Mouse (Mus musculus) spleen, adult 18-20 months (tissue): Measurements from ENCODE around the gene Metap1.
A peak's percentile ranks its signal among the peaks of the same experiment; 100 is the strongest.
"Not testable (repeated sequence)": the region's sequence is repeated elsewhere in the genome, so short reads cannot be mapped to it uniquely, and the experiment has no call there.

ENCODE experiments used
- DNase-seq, 2 experiments: peaks; one replicate each; pipeline ENCODE4 v3.0.0; 2022; ENCODE audit warnings: mixed read lengths in 2 of 2

Gene Metap1

GRCm38 (mm10) chr3:138499854-138500740, 10.8 kb upstream of the Metap1 start:
- DNase-seq = no peak

DNA sequence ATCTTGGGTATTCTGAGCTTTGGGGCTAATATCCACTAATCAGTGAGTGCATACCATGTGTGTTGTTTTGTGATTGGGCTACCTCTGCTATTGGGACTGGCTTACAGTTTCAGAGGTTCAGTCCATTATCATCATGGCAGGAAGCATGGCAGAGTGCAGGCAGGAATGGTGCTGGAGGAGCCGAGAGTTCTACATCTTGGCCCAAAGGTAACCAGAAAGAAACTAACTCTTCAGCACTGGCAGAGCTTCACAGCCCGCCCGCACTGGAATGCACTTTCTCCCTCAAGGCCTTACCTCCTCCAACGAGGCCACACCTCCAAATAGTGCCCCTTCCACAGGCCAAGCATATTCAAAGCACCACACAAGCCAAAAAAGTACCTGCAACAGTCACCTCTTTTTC, 9.4 kb upstream of the Metap1 start:
- no peak for DNase-seq

GRCm38 (mm10) chr3:138495166-138496145, 6.1 kb upstream of the Metap1 start:
- no peak for DNase-seq

DNA sequence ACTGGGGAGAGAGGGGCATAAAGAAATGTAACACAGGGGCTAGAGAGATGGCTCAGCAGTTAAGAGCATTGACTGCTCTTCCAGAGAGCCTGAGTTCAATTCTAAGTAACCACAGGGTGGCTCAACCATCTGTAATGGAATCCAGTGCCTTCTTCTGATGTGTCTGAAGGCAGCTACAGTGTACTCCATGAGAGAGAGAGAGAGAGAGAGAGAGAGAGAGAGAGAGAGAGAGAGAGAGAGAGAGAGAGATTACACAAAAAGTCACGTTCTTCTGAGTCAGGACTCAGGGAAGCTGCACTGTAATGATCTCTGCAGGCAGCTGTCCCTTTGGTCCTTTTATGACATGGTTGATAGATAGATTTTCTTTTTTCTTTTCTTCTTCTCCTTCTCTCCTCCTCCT, 5.2 kb upstream of the Metap1 start:
- DNase-seq = no peak

DNA sequence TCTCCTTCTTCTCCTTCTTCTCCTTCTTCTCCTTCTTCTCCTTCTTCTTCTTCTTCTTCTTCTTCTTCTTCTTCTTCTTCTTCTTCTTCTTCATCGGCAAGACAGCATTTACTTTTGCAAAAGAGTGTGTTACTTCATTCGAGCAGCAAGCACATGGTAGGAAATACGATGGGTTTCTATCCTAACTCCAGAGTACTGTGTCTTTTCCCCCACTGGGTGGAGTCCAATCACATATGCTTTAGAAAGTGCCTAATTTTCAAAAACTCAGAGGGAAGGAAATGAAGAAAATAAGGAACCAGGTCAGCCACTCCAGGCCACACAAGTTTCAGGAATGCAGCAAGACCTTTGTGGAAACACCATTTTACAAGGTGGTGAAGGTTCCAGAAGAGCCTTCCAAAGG, 4.4 kb upstream of the Metap1 start:
- no peak for DNase-seq

- DNase-seq = no peak
These were observed 671 bp upstream of the Metap1 start for GRCm38 (mm10) chr3:138490034-138490337.

GRCm38 (mm10) chr3:138488584-138489326, 560 bp downstream of the Metap1 start:
- DNase-seq = peak in 1 of 2 experiments; percentile 15

DNA sequence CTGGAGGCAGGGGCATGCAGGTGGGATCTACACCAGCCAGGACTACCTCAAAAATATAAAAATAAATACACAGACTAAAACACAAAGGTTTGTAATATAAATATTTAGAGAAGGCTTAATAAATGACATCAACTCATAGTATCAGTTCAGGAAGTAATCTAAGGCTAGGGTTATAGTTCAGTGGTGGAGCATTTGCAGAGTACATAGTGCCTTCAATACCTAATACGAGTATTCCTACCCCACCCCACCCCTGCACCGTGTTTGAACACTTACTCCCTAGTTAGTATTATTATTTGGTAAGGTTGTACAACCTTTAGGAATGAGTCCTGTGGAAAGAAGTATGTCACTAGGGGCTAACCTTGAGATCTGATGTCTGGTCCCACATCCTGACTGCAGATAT, 6.1 kb downstream of the Metap1 start:
- no peak for DNase-seq

DNA sequence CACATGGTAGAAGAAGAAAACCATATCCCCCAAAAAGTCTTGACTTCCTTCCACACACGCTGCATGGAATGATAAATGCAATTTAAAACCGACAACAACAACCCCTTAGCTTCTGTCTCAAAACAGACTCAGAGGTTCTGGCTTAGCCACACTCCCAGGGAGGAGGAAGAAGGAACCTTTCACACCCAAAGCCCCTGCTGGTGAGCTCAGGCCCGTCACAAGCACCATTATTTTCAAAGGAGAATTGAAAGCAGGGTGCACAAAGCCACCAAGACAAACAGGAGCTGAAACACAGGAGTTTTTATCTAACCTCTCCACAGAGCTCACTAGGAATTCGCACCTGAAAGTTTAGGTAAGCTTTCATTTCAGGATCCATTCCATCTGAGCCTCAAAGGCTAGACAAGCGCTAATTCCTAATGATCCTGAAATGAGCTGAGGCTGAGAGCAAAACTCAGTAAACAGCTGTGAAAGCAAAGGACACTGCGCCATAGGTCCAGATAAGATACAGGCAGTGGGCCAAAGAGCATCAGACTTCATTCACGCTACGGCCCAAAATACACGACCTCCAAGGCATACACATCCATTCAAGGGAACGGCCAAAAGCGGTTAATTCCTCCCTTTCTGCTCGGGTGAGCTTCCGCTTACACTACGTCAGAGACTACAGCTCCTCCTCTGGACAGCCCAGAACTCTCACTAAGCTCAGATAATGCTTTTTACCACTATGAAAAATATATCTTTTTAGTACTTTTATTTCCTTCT, 7.6 kb downstream of the Metap1 start:
- DNase-seq = no peak

DNA sequence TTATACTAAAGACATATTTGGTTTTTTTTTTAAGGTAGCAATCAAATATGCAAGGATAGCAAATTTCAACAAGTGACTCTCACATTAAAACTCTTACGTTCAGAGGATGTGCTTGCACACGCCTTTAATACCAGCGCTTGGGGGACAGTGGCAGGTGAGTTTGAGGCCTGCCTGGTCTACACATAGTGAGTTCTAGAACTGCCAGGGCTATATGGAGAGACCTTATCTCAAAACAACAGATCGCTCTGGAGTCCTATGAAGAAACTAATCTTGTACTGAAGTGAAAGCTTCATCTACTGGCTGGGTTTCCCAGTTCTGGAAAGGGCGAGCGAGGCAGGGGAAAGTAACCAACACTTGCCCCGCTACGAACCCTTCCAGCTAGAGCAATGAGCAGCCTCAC, 9.8 kb downstream of the Metap1 start:
- DNase-seq = no peak

GRCm38 (mm10) chr3:138471066-138471465, 18.2 kb downstream of the Metap1 start:
- DNase-seq = no peak

GRCm38 (mm10) chr3:138466656-138467055, 22.7 kb downstream of the Metap1 start:
- not testable (repeated sequence) for DNase-seq

- DNase-seq = no peak
These were observed 24.7 kb downstream of the Metap1 start for GRCm38 (mm10) chr3:138464573-138465147.

DNA sequence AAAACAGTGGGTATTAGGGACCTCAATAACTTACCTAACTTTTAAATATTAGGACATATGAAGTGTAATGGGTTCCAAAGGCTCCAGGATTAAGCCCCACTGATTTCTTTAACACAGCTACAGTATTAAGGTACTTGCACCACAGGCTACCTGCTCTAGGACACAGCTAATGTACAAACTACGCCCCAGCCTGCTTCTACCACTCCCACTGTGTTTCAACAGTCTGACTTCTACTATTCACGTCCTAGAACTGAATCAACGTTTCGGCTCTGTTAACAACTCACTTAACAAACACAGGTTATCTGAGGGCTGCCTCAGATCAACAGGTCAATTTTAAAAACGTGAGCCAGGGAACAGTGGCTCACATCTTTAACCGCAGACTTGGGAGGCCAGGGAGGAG, 25.5 kb downstream of the Metap1 start:
- no peak for DNase-seq

DNA sequence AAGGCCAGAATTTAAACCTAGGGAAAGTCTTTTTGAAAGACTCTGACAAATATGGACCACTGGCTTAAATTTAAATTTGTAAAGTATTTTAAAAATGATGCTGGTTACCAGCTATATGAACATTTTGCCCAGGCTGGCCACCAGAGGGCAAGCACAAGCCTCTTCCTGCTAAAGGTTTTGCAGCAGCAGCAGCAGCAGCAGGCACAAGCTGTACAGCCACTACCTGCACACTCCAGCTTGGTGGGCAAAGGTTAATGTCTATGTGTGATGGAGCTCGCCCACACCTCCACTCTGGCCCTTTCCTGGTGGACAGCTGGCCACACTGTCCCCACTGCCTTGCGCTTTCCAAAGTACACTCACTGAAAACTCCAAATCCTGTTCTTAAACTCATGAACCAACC, 26.2 kb downstream of the Metap1 start:
- no peak for DNase-seq

DNA sequence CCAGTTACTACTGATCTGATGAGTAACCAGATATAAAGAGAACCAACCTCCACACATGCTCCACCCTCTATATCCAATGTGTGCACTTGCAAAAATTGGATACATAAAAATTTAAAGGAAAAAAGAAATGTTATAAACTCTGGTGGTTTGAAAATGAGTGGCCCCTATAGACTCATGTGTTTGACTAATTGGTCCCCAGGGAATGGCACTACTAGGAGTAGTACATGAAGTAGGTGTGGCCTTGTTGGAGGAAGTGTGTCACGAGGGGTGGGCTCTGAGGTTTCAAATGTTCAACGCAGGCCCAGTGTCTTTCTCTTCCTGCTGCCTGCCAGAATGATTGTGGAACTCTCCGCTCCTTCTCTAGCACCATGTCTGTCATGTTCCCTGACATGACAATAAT, 27.5 kb downstream of the Metap1 start:
- DNase-seq = no peak

- no peak for DNase-seq
These were observed 29.1 kb downstream of the Metap1 start for GRCm38 (mm10) chr3:138460260-138460659.

DNA sequence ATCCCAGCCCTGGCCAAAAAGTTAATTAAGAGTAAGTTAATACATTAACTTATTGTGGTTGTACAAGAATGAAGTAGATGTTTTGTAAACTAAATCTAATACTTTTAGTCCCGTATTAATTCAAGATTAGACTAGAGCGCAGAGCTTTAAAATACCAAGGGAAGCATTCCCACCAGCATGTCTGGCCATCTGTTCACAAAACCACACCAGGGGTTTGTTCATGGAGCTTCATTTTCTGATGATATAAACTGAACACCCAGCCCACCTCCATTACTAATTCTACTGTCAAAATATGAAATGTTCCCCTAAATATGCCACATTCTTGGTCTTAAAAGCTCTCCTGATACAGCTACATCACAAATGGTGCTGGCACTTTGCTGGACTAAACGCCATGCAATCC, 30.9 kb downstream of the Metap1 start:
- no peak for DNase-seq

DNA sequence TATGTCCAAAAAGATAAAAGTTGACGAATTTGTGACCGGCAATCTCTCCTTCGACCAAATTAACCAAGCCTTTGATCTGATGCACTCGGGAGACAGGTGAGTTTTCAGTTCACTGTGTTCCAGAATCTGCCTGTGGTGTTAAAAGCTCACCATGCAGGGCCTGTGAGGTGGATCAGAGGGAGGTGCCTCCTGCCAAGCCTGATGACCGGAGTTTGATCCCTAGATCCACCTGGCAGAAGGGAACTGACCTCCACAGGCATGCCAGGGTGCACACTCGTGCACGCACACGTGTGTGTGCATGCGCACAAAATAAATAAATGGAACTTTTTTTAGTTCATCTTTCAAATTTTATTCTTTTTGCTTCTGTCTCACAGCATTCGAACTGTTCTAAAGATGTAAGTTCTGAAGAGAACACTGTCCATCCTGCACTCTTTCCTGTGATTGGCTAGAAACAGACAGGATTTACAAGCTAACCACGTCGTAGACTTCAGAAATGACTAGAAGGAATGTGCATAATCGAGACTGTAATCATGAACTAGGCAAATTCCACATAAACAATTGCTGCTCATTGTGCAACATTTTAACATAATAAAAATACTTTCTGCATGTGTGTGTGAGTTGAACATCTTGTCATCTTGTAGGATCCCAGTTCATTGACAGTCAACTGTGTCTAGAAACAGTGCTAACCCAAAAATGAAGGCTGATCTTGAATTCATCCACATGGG, 34.4 kb downstream of the Metap1 start:
- DNase-seq = no peak

DNA sequence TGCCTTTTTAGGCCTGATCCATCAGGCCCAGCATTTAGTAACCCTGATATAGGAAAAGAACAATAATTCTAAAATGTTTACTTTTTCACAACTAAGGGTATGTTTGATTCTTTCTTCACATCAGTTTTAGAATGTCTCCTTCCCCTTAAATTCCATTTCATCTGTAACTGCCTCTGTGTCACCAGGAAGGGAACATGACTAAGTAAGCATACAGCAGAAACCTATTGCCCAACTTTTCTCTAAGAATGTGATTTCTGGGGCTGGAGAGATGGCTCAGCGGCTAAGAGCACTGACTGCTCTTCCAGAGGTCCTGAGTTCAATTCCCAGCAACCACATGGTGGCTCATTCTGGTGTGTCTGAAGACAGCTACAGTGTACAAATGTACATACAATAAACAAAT, 35.1 kb downstream of the Metap1 start:
- DNase-seq = no peak

DNA sequence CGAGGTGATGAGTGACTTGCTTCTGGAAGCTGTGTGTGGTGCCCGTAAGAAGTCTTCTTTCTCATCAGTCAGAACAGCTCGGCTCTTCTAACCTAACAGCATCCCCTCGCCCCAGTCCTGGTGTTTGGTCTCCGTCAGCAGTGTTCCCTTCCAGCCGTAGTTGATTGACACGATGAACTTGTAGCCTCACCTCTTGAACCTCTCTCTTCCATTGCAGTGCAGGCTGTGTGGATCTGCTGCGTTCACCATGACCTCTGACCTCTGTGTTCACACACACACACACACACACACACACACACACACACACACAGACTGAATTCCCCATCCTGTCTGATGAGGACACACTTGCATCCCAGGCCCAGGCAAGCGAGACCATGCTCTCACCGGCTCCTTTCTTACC, 37.1 kb downstream of the Metap1 start:
- DNase-seq = no peak
